Mouse (Mus musculus) intestine, postnatal 0 days (tissue): ENCODE measurements around the gene Fkbp15. TPM values are rescaled to one million over a fixed set of nuclear protein-coding genes. Genes with fewer than 3 reads are reported as not detected.
A peak's percentile ranks its signal among the peaks of the same experiment; 100 is the strongest.

Experiments used
- ATAC-seq: fragments of 200-750 bp; cut with Nextera tagmentation; 2 replicates; pipeline ENCODE4 v1.8.0; 2017; ENCODE audit warnings: mild to moderate bottlenecking, moderate TSS enrichment, moderate library complexity
- H3K27ac ChIP-seq: fragments of 300-500 bp; sonication (generic); 2 replicates; pipeline ENCODE4 v1.5.1; 2014; ENCODE audit warnings: mild to moderate bottlenecking, low read depth, low read length, moderate library complexity
- H3K27me3 ChIP-seq: fragments of 300-500 bp; sonication (generic); replicated peaks from 2 replicates; pipeline ENCODE4 v1.6.1; 2014; ENCODE audit warnings: low read length, mixed read lengths; ENCODE audit not compliant: control insufficient read depth, insufficient read depth
- H3K36me3 ChIP-seq: fragments of 300-500 bp; sonication (generic); 2 replicates; pipeline ENCODE4 v1.6.1; 2014; ENCODE audit warnings: mild to moderate bottlenecking, moderate library complexity; ENCODE audit not compliant: control insufficient read depth, insufficient read depth
- H3K4me1 ChIP-seq: fragments of 300-500 bp; sonication (generic); replicated peaks from 2 replicates; pipeline ENCODE4 v1.6.1; 2014; ENCODE audit warnings: antibody characterized with exemption, low read length, mixed read lengths; ENCODE audit not compliant: control insufficient read depth, insufficient read depth
- H3K4me2 ChIP-seq: fragments of 300-500 bp; sonication (generic); replicated peaks from 2 replicates; pipeline ENCODE4 v1.6.1; 2014; ENCODE audit warnings: low read depth, mild to moderate bottlenecking, moderate library complexity
- H3K4me3 ChIP-seq: fragments of 300-500 bp; sonication (generic); 2 replicates; pipeline ENCODE4 v1.5.1; 2014; ENCODE audit warnings: low read depth, low read length
- H3K9ac ChIP-seq: fragments of 300-500 bp; sonication (generic); 2 replicates; pipeline ENCODE4 v1.6.1; 2014; ENCODE audit warnings: mild to moderate bottlenecking, low read depth, low read length
- H3K9me3 ChIP-seq: fragments of 300-500 bp; sonication (generic); 2 replicates; pipeline ENCODE4 v1.6.1; 2016; ENCODE audit warnings: mixed run types; ENCODE audit not compliant: control insufficient read depth
- CTCF ChIP-seq: sonication (generic); IDR thresholded peaks from 2 replicates; pipeline ENCODE4 v1.5.1; 2016; ENCODE audit warnings: low read depth, mild to moderate bottlenecking, control low read depth, antibody characterized with exemption, moderate library complexity
- WGBS: fragments of 180-500 bp; shearing (Covaris S2); extraction: QIAGEN DNeasy Blood & Tissue Kit; methylation state at CpG from one replicate; pipeline ENCODE4 v1.1.7; 2014; 5-methylcytosine and 5-hydroxymethylcytosine counted together
- polyA plus RNA-seq: library from polyadenylated mRNA; unstranded; fragments of >200 nt; fragmentation: Nextera tagmentation; extraction: Ambion mirVana; gene quantifications from 2 replicates; pipeline ENCODE4 v1.2.1, GENCODE M21; 2015

Gene Fkbp15
- 16.9 and 18.3 TPM in 2 replicates for polyA plus RNA-seq

DNA sequence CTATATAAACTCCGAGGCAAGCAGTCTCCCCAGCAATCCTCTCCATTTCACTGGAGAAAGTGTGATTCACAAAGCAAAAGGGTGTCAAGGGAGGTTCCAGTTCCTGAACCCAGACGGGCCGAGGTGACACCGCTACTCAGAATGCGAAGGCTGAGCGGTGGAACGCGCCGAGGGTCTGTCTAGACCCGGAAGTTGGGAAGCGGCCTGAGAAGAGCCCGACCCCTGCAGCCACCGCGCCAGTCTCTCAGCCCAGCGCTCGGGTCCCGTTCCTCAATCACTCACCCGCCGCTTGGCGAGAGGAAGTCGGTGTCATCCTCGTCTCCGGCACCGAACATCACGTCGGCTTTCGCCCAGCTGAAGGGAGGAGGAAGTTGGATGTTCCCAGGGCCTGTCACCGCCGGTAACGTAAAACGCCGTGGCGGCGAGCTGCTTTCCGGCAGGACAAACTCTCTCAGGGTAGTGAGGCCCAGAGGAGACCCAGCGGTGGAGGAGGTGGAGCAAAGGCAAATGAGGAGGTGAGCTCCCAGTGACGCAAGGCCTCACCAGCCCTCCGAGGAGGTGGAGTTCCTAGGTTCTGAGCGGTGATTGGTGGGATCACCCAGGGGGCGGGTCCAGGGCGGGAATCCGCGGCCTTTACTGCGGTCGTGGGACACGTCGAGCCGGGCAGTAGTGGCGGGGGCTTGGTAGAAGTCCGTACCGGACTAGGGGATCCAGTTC is at the start of gene Fkbp15, which contains the start of gene Slc31a1:
TSS of gene Fkbp15 (minus strand) at position 461 of the 717 bp plus-strand sequence.
TSS of gene Slc31a1 (plus strand) at position 640 of the 717 bp plus-strand sequence.
- under 1% methylated on average over 51 of the region's 51 CpGs for WGBS
- H3K27me3 ChIP-seq: no peaks in the 10 kb centered on the region
- peak within 1 kb of the TSS; percentile 86 for H3K9ac ChIP-seq
- TF ChIP-seq CTCF: no peak
- peak within 1 kb of the TSS; percentile 75 for H3K4me2 ChIP-seq
- peak within 1 kb of the TSS; percentile 87 for H3K27ac ChIP-seq
- peaks cover 9% of the 10 kb centered on the region; the same call in 1 of the 2 replicates for H3K36me3 ChIP-seq
- peak; percentile 100 for ATAC-seq
- peak within 1 kb of the TSS; percentile 83 for H3K4me3 ChIP-seq
- peaks cover 7% of the 10 kb centered on the region; the same call in 1 of the 2 replicates for H3K4me1 ChIP-seq
- no peaks in the 10 kb centered on the region for H3K9me3 ChIP-seq

GRCm38 (mm10) chr4:62409615-62410014 is 49.3 kb upstream of the Fkbp15 start:
- H3K27ac ChIP-seq: peak overlapping the region; percentile 84; the same call in 1 of the 2 replicates
- no peak for TF ChIP-seq CTCF
- 16% methylated on average over 6 of the region's 6 CpGs for WGBS
- no peak for ATAC-seq
- H3K4me2 ChIP-seq: peak overlapping the region; percentile 67
- H3K27me3 ChIP-seq: no peaks in the 10 kb centered on the region
- no peaks in the 10 kb centered on the region for H3K4me1 ChIP-seq
- H3K36me3 ChIP-seq: peaks cover 31% of the 10 kb centered on the region
- H3K9ac ChIP-seq: peak overlapping the region; percentile 67
- peak overlapping the region; percentile 65 for H3K4me3 ChIP-seq
- H3K9me3 ChIP-seq: no peaks in the 10 kb centered on the region

- H3K9me3 ChIP-seq: no peaks in the 10 kb centered on the region
- H3K36me3 ChIP-seq: peaks cover 23% of the 10 kb centered on the region
- no peaks in the 10 kb centered on the region for H3K4me1 ChIP-seq
- peak within 1 kb of the TSS; percentile 84 for H3K27ac ChIP-seq
- peak; percentile 98 for ATAC-seq
- H3K9ac ChIP-seq: peak within 1 kb of the TSS; percentile 72
- H3K4me3 ChIP-seq: peak within 1 kb of the TSS; percentile 65
- H3K27me3 ChIP-seq: no peaks in the 10 kb centered on the region
- peak within 1 kb of the TSS; percentile 67 for H3K4me2 ChIP-seq
- no peak for TF ChIP-seq CTCF
- under 1% methylated on average over 39 of the region's 39 CpGs for WGBS
Observed at GRCm38 (mm10) chr4:62408601-62409282, 48.4 kb upstream of the Fkbp15 start, which contains the start of the genes Cdc26 and Prpf4. Gene Cdc26 (minus strand): TSS chr4:62408642. Gene Prpf4 (plus strand): TSS chr4:62408797.

GRCm38 (mm10) chr4:62407730-62408582 is 47.6 kb upstream of the Fkbp15 start:
- Histone ChIP-seq H3K9me3 (no peaks in the 10 kb centered on the region), H3K36me3 (peaks cover 16% of the 10 kb centered on the region), H3K4me1 (no peaks in the 10 kb centered on the region), H3K4me3 (peak overlapping the region; percentile 65), H3K4me2 (peak overlapping the region; percentile 62), H3K27me3 (no peaks in the 10 kb centered on the region), H3K9ac (peak overlapping the region; percentile 72), H3K27ac (peak overlapping the region; percentile 84)
- peak; percentile 78 for TF ChIP-seq CTCF
- WGBS: under 1% methylated on average over 35 of the region's 35 CpGs
- ATAC-seq: peak; percentile 41

DNA sequence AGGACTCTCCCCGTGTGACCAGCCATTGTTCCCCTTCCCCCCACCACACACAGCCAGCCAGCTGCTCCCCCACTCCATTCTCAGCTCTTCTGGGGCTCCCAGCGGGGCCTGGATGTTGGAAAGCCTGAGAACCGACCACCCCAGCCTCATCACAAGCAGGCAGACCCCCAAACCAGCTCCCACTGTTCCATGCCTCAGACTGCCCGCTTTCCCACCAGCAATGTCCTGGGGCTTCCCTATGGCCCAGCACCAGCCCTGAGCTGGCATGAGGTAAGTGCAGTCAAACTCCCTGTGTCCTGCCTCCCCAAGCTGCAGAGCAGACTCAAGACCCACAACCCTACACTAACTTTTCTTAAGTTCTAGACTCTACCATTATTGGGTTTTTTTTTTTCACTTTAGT is 45.8 kb upstream of the Fkbp15 start:
- Histone ChIP-seq H3K9me3 (no peaks in the 10 kb centered on the region), H3K36me3 (peaks cover 17% of the 10 kb centered on the region), H3K4me2 (no peak overlapping the region), H3K9ac (no peak overlapping the region), H3K27ac (no peak overlapping the region), H3K4me3 (no peak overlapping the region), H3K27me3 (no peaks in the 10 kb centered on the region), H3K4me1 (no peaks in the 10 kb centered on the region)
- TF ChIP-seq CTCF: no peak
- no peak for ATAC-seq
- 78% methylated on average over 4 of the region's 4 CpGs for WGBS
